Comparison of ENCODE assay signal across 8 mouse cellular contexts in the genomic region with DNA sequence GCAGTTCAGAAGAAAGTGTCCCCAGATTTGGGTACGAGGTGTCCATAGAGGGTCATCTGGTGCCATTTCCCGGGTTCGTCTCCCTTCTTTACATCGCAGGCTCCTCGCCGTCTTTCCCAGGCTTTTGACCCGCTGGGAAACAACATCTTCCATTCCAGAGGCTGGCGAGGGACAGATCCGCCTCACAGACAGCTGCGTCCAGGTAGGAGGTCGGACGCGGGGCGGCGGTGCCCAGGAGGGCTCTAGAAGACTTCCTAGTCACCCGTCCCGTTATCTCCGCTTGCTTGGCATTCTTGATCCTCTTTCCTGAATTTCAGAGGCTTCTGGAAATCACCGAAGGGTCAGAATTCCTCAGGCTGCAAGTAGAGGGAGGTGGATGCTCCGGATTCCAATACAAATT. TPM values are rescaled to one million over a fixed set of nuclear protein-coding genes. Genes with fewer than 3 reads are reported as not detected.
DNase-seq lines count a peak whose midpoint lies in the region; ATAC-seq lines count a peak whose summit lies in the region.

No protein-coding gene starts in this region.

- H3K4me3 ChIP-seq in hindbrain, embryonic 15.5 days, result peak overlapping the region; percentile 62
- H3K4me3 ChIP-seq in midbrain, embryonic 12.5 days, result peak overlapping the region; percentile 75

- H3K36me3 ChIP-seq in hindbrain, embryonic 15.5 days, result no peaks in the 10 kb centered on the region
- peaks cover 8% of the 10 kb centered on the region; the same call in 1 of the 2 replicates for H3K36me3 ChIP-seq in midbrain, embryonic 12.5 days

- under 1% methylated on average over 20 of the region's 20 CpGs for WGBS in hindbrain, embryonic 15.5 days
- WGBS in midbrain, embryonic 12.5 days, result 1% methylated on average over 20 of the region's 20 CpGs

- H3K27ac ChIP-seq in hindbrain, embryonic 15.5 days (replicated peaks), result peak overlapping the region; percentile 87
- peak overlapping the region; percentile 46; the same call in 1 of the 2 replicates for H3K27ac ChIP-seq in midbrain, embryonic 12.5 days (replicated peaks)

- ATAC-seq in hindbrain, embryonic 15.5 days (ENCODE audit: low FRiP score, low read depth), result no peak
- ATAC-seq in midbrain, embryonic 12.5 days (ENCODE audit: low FRiP score, low read depth), result no peak

- peak; percentile 28 for DNase-seq in adrenal gland, postnatal 25 days
- DNase-seq in adrenal gland, adult 2 months, result no peak
- peak; percentile 18 for DNase-seq in ovary, postnatal 14 days (ENCODE audit: low spot score)
- no peak for DNase-seq in ovary, postnatal 10 days (ENCODE audit: low spot score)
- DNase-seq in gastrocnemius, adult 8-10 months (ENCODE audit: low spot score in 2 of 2), result no peak
- no peak for DNase-seq in frontal cortex, postnatal 36 days (ENCODE audit: low spot score in 2 of 2)

- peaks cover 37% of the 10 kb centered on the region for H3K4me1 ChIP-seq in hindbrain, embryonic 15.5 days (replicated peaks)
- peaks cover 36% of the 10 kb centered on the region for H3K4me1 ChIP-seq in midbrain, embryonic 12.5 days

- H3K9me3 ChIP-seq in hindbrain, embryonic 15.5 days, result no peaks in the 10 kb centered on the region
- H3K9me3 ChIP-seq in midbrain, embryonic 12.5 days, result no peaks in the 10 kb centered on the region

- H3K4me2 ChIP-seq in hindbrain, embryonic 15.5 days, result peak overlapping the region; percentile 84
- peak overlapping the region; percentile 83 for H3K4me2 ChIP-seq in midbrain, embryonic 12.5 days (replicated peaks)

- H3K27me3 ChIP-seq in hindbrain, embryonic 15.5 days, result no peaks in the 10 kb centered on the region
- H3K27me3 ChIP-seq in midbrain, embryonic 12.5 days, result no peaks in the 10 kb centered on the region

- peak overlapping the region; percentile 79 for H3K9ac ChIP-seq in hindbrain, embryonic 15.5 days
- peak overlapping the region; percentile 82 for H3K9ac ChIP-seq in midbrain, embryonic 12.5 days (replicated peaks)

RNA-seq across cellular contexts. Expression of a gene that starts 0.4 kb away (rescaled TPM):
- 67.6 and 83.1 TPM in 2 replicates for total RNA-seq in adrenal gland, postnatal 25 days (2021)
- total RNA-seq in adrenal gland, adult 2 months (2021), result 10 to 100 TPM; 76.0 to 80.8 TPM
- 42.1 and 54.5 TPM in 2 replicates for polyA plus RNA-seq in adrenal gland, adult 2 months (2012; rRNA removed)
- polyA plus RNA-seq in hindbrain, embryonic 15.5 days (2015; fragmentation: Nextera tagmentation; extraction: Ambion mirVana), result 137 and 151 TPM in 2 replicates
- polyA plus RNA-seq in midbrain, embryonic 12.5 days (2016; fragmentation: Nextera tagmentation; extraction: Ambion mirVana), result 168 and 169 TPM in 2 replicates
- 10 to 100 TPM; 41.4 to 48.9 (median 45.8) TPM for total RNA-seq in gastrocnemius, adult 8-10 months (2022)

RNA-seq across cellular contexts. Expression of a gene that starts 0.5 kb away (rescaled TPM):
- 68.1 and 74.3 TPM in 2 replicates for total RNA-seq in adrenal gland, postnatal 25 days (2021)
- total RNA-seq in adrenal gland, adult 2 months (2021), result 100 to 1,000 TPM in 1 of 2 experiments, 10 to 100 TPM in 1; 85.4 to 100 TPM
- polyA plus RNA-seq in adrenal gland, adult 2 months (2012; rRNA removed), result 126 and 165 TPM in 2 replicates
- polyA plus RNA-seq in hindbrain, embryonic 15.5 days (2015; fragmentation: Nextera tagmentation; extraction: Ambion mirVana), result 59.0 and 64.0 TPM in 2 replicates
- 90.3 and 90.5 TPM in 2 replicates for polyA plus RNA-seq in midbrain, embryonic 12.5 days (2016; fragmentation: Nextera tagmentation; extraction: Ambion mirVana)
- total RNA-seq in gastrocnemius, adult 8-10 months (2022), result 10 to 100 TPM; 12.1 to 16.8 (median 14.0) TPM

Comparison
In these comparisons a context has a peak if more than half of its experiments do, and no peak if none do; other contexts are left out.
1. DNase-seq: peak in adrenal gland, postnatal 25 days (single experiment) and ovary, postnatal 14 days (single experiment); none in adrenal gland, adult 2 months (single experiment), ovary, postnatal 10 days (single experiment), gastrocnemius, adult 8-10 months (0 of 2) and frontal cortex, postnatal 36 days (0 of 2).